8 mouse cellular contexts compared by ENCODE assay signal in the genomic region with DNA sequence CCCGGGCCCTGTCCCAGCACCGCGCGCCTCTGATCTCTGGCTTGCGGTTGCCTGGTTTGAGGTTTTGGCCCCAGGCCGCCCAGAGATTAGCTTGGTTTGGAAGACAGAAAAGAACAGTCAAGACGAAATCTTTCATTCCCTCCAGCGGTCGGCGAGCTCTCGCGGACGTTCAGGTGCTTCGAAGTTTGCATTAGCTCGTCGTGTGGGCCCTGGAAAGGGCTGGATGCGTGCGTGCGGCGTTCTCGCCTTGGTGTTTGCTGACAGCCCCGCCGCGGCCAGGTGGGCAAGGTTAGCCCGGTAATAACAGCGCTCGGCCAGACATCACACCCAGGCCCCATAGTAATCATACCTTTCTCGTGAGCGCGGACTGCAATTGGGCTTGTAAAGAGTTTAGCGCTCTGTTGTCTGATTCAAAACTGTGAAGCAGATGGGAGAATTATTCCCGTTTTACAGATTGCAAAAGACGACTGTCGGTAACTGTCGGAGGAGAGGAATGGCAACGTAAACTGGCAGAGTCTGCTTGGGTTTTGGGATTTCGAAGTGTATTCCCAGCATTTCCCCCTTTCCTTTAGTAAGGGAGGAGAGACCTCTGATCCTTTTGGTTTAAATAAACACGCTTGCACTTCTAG. TPM values are rescaled to one million over a fixed set of nuclear protein-coding genes. Genes with fewer than 3 reads are reported as not detected.
DNase-seq lines count a peak whose midpoint lies in the region; ATAC-seq and TF ChIP-seq lines count a peak whose summit lies in the region.

No protein-coding gene starts in this region.

- peaks cover 18% of the 10 kb centered on the region for H3K4me1 ChIP-seq in heart, embryonic 11.5 days (ENCODE audit: control insufficient read depth, insufficient read depth, low read length)
- H3K4me1 ChIP-seq in ES-Bruce4 (ENCODE audit: control insufficient read depth, insufficient read depth, low read length), result no peaks in the 10 kb centered on the region
- H3K4me1 ChIP-seq in embryonic facial prominence, embryonic 14.5 days (ENCODE audit: control insufficient read depth, insufficient read depth, low read length), result peaks cover 18% of the 10 kb centered on the region
- 0 out of 2 replicates have a peak, but pooled peaks cover 6% of the 10 kb centered on the region for H3K4me1 ChIP-seq in intestine, postnatal 0 days (replicated peaks; ENCODE audit: control insufficient read depth, insufficient read depth, low read length)
- H3K4me1 ChIP-seq in midbrain, postnatal 0 days (ENCODE audit: insufficient read depth, low read length), result peaks cover 10% of the 10 kb centered on the region; the same call in 1 of the 2 replicates

- no peak for TF ChIP-seq EP300 in ES-Bruce4 (IDR thresholded peaks at IDR 0.05; ENCODE audit: insufficient read depth, low read depth, low read length)

- no peaks in the 10 kb centered on the region for H3K27me3 ChIP-seq in heart, embryonic 11.5 days (ENCODE audit: control insufficient read depth, insufficient read depth, low read length)
- no peaks in the 10 kb centered on the region for H3K27me3 ChIP-seq in ES-Bruce4 (ENCODE audit: control insufficient read depth, insufficient read depth, low read length, poor library complexity, severe bottlenecking)
- no peaks in the 10 kb centered on the region for H3K27me3 ChIP-seq in embryonic facial prominence, embryonic 14.5 days (replicated peaks; ENCODE audit: control insufficient read depth, insufficient read depth, low read length)
- no peaks in the 10 kb centered on the region for H3K27me3 ChIP-seq in intestine, postnatal 0 days (replicated peaks; ENCODE audit: control insufficient read depth, insufficient read depth, low read length)
- no peaks in the 10 kb centered on the region for H3K27me3 ChIP-seq in midbrain, postnatal 0 days (ENCODE audit: insufficient read depth, low read length)

- intact Hi-C loops in heart, postnatal 25 days (cut with DNase I), result loop anchor here (5.0 kb wide), 1 partner anchor 112 kb away; a partner anchor contains a TSS
- intact Hi-C loops in left cerebral cortex, postnatal 25 days (cut with DNase I), result loop anchor here (5.0 kb wide), 1 partner anchor 58 kb away; a partner anchor contains a TSS

- H3K4me2 ChIP-seq in heart, embryonic 11.5 days, result peak overlapping the region; percentile 95
- H3K4me2 ChIP-seq in embryonic facial prominence, embryonic 14.5 days (ENCODE audit: low read depth, low read length), result peak overlapping the region; percentile 95
- H3K4me2 ChIP-seq in intestine, postnatal 0 days (replicated peaks; ENCODE audit: low read depth), result peak overlapping the region; percentile 86
- peak overlapping the region; percentile 79 for H3K4me2 ChIP-seq in midbrain, postnatal 0 days (ENCODE audit: low read depth, low read length, poor library complexity, severe bottlenecking)

- WGBS in heart, embryonic 11.5 days (ENCODE audit: insufficient replicate concordance), result under 1% methylated on average over 38 of the region's 38 CpGs
- under 1% methylated on average over 38 of the region's 38 CpGs for WGBS in embryonic facial prominence, embryonic 14.5 days
- under 1% methylated on average over 38 of the region's 38 CpGs for WGBS in intestine, postnatal 0 days
- WGBS in midbrain, postnatal 0 days, result under 1% methylated on average over 38 of the region's 38 CpGs

- no peaks in the 10 kb centered on the region for H3K36me3 ChIP-seq in heart, embryonic 11.5 days (ENCODE audit: control insufficient read depth, insufficient read depth, low read length)
- H3K36me3 ChIP-seq in ES-Bruce4 (ENCODE audit: control insufficient read depth, insufficient read depth, low read length, poor library complexity, severe bottlenecking), result no peaks in the 10 kb centered on the region
- H3K36me3 ChIP-seq in embryonic facial prominence, embryonic 14.5 days (ENCODE audit: control insufficient read depth, insufficient read depth, low read length), result no peaks in the 10 kb centered on the region
- H3K36me3 ChIP-seq in intestine, postnatal 0 days (ENCODE audit: control insufficient read depth, insufficient read depth), result no peaks in the 10 kb centered on the region
- H3K36me3 ChIP-seq in midbrain, postnatal 0 days (ENCODE audit: insufficient read depth, low read length), result no peaks in the 10 kb centered on the region

- TF ChIP-seq POLR2A in ES-Bruce4 (IDR thresholded peaks at IDR 0.05; ENCODE audit: insufficient read depth, low read length), result no peak

- no peaks in the 10 kb centered on the region for H3K9me3 ChIP-seq in heart, embryonic 11.5 days (replicated peaks; ENCODE audit: control insufficient read depth, low read length)
- no peaks in the 10 kb centered on the region for H3K9me3 ChIP-seq in ES-Bruce4 (replicated peaks; ENCODE audit: control insufficient read depth, insufficient read depth, low read length, poor library complexity, severe bottlenecking)
- H3K9me3 ChIP-seq in embryonic facial prominence, embryonic 14.5 days (ENCODE audit: control insufficient read depth, low read length), result no peaks in the 10 kb centered on the region
- no peaks in the 10 kb centered on the region for H3K9me3 ChIP-seq in intestine, postnatal 0 days (ENCODE audit: control insufficient read depth)
- no peaks in the 10 kb centered on the region for H3K9me3 ChIP-seq in midbrain, postnatal 0 days (ENCODE audit: low read length)

- peak overlapping the region; percentile 85 for H3K9ac ChIP-seq in heart, embryonic 11.5 days (ENCODE audit: low read depth, low read length)
- H3K9ac ChIP-seq in ES-Bruce4 (ENCODE audit: low read depth, poor library complexity, severe bottlenecking), result peak overlapping the region; percentile 86
- H3K9ac ChIP-seq in embryonic facial prominence, embryonic 14.5 days (ENCODE audit: low read depth, low read length), result peak overlapping the region; percentile 93
- H3K9ac ChIP-seq in intestine, postnatal 0 days (ENCODE audit: low read depth, low read length), result peak overlapping the region; percentile 92
- H3K9ac ChIP-seq in midbrain, postnatal 0 days (replicated peaks; ENCODE audit: low read length, poor library complexity, severe bottlenecking), result peak overlapping the region; percentile 77

- no peak for TF ChIP-seq CTCF in ES-Bruce4 (IDR thresholded peaks at IDR 0.05; ENCODE audit: low read depth, low read length)
- TF ChIP-seq CTCF in intestine, postnatal 0 days (IDR thresholded peaks at IDR 0.05; ENCODE audit: low read depth), result no peak
- TF ChIP-seq CTCF in midbrain, postnatal 0 days (IDR thresholded peaks at IDR 0.05), result no peak

- no peak for DNase-seq in heart, postnatal 25 days (ENCODE audit: low spot score)
- DNase-seq in embryonic facial prominence, embryonic 14.5 days (ENCODE audit: low spot score), result peak; percentile 78
- peak; percentile 5 for DNase-seq in midbrain, postnatal 0 days (ENCODE audit: low spot score)
- DNase-seq in left cerebral cortex, postnatal 25 days (ENCODE audit: low spot score in 2 of 2), result no peak
- no peak for DNase-seq in kidney, adult 8-10 months

- peak overlapping the region; percentile 98 for H3K4me3 ChIP-seq in heart, embryonic 11.5 days (ENCODE audit: low read depth, low read length)
- peak overlapping the region; percentile 69 for H3K4me3 ChIP-seq in ES-Bruce4 (ENCODE audit: low read depth, low read length)
- H3K4me3 ChIP-seq in embryonic facial prominence, embryonic 14.5 days (ENCODE audit: low read depth, low read length), result peak overlapping the region; percentile 98
- peak overlapping the region; percentile 83 for H3K4me3 ChIP-seq in intestine, postnatal 0 days (ENCODE audit: low read depth, low read length)
- H3K4me3 ChIP-seq in midbrain, postnatal 0 days (ENCODE audit: low read depth, low read length), result peak overlapping the region; percentile 98

- ATAC-seq in heart, embryonic 11.5 days (replicated peaks; ENCODE audit: insufficient number of reproducible peaks, low FRiP score, low TSS enrichment), result peak; percentile 26; the same call in 1 of the 2 replicates
- no peak for ATAC-seq in embryonic facial prominence, embryonic 14.5 days (ENCODE audit: low read depth)
- ATAC-seq in intestine, postnatal 0 days, result peak; percentile 54
- ATAC-seq in midbrain, postnatal 0 days (ENCODE audit: low FRiP score), result peak; percentile 64

- peak overlapping the region; percentile 92 for H3K27ac ChIP-seq in heart, embryonic 11.5 days (ENCODE audit: low read depth, low read length)
- H3K27ac ChIP-seq in ES-Bruce4 (ENCODE audit: insufficient read depth, low read length), result no peak overlapping the region; the same call in 1 of the 2 replicates
- peak overlapping the region; percentile 91 for H3K27ac ChIP-seq in embryonic facial prominence, embryonic 14.5 days (replicated peaks; ENCODE audit: low read depth, low read length)
- H3K27ac ChIP-seq in intestine, postnatal 0 days (ENCODE audit: low read depth, low read length), result peak overlapping the region; percentile 95
- H3K27ac ChIP-seq in midbrain, postnatal 0 days (ENCODE audit: low read depth, low read length), result peak overlapping the region; percentile 88

RNA-seq across cellular contexts. Expression of a gene that starts 0.6 kb away (rescaled TPM):
- 24.7 and 29.5 TPM in 2 replicates for polyA plus RNA-seq in heart, embryonic 11.5 days (2014; fragmentation: Nextera tagmentation; extraction: Ambion mirVana)
- total RNA-seq in heart, postnatal 25 days (2021), result 10 to 100 TPM; 15.6 to 18.5 TPM
- 52.9 and 67.7 TPM in 2 replicates for polyA plus RNA-seq in ES-Bruce4 (2011; ENCODE audit: insufficient read depth, insufficient read length, low read depth, missing spikeins)
- 21.5 and 22.2 TPM in 2 replicates for polyA plus RNA-seq in embryonic facial prominence, embryonic 14.5 days (2014; fragmentation: Nextera tagmentation; extraction: Ambion mirVana)
- 21.5 and 26.4 TPM in 2 replicates for polyA plus RNA-seq in intestine, postnatal 0 days (2015; fragmentation: Nextera tagmentation; extraction: Ambion mirVana)
- 20.9 and 23.6 TPM in 2 replicates for total RNA-seq in midbrain, postnatal 0 days (2014; rRNA removed)
- 5.5 and 9.1 TPM in 2 replicates for polyA plus RNA-seq in midbrain, postnatal 0 days (2015; fragmentation: Nextera tagmentation; extraction: Ambion mirVana)
- total RNA-seq in left cerebral cortex, postnatal 25 days (2021), result 10 to 100 TPM; 22.3 to 27.9 TPM

Comparison
In these comparisons a context has a peak if more than half of its experiments do, and no peak if none do; other contexts are left out.
1. DNase-seq: peak in embryonic facial prominence, embryonic 14.5 days (single experiment) and midbrain, postnatal 0 days (single experiment); none in heart, postnatal 25 days (single experiment), left cerebral cortex, postnatal 25 days (0 of 2) and kidney, adult 8-10 months (0 of 2).
2. Peak in every context shown above with its lines, with median percentiles within 50 percentile points of each other: H3K4me2 ChIP-seq, H3K4me3 ChIP-seq and H3K9ac ChIP-seq.